Mouse (Mus musculus): ENCODE data around the gene Arhgap25.

DNA sequence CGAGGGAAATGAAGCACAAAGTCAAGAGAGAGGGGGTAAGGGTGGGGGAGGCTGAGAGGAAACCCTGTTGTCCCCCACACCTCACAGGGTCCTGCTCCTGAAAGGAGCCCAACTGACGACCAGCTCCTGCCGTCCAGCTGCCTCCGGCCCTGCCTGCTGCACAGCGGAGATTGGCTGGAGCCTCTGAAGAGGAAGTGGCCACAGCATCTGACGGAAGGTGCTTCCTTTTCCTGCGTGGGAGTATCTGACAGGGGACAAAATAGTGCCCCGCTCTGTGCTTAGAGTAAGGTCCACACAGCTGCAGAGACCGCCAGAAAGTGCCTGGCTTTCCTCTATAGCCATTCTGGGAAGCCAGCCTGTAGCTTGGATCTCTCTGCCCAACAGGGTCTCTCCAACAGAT lies 36.9 kb downstream of the Arhgap25 start:
- TF ChIP-seq POLR2A (IDR thresholded peaks at IDR 0.05; ENCODE audit: insufficient read depth, low read depth, low read length) (no peak), CTCF (IDR thresholded peaks at IDR 0.05; ENCODE audit: insufficient read depth, low read depth, low read length) (no peak)
